Mouse (Mus musculus) kidney, postnatal 10 days (tissue): ENCODE measurements around the gene Gmds.
A peak's percentile ranks its signal among the peaks of the same experiment; 100 is the strongest.

Source experiments
- DNase-seq: peaks from one replicate; pipeline ENCODE4 v3.0.0; 2021; ENCODE audit warnings: mixed read lengths

The Gmds gene

GRCm38 (mm10) chr13:32145179-32145578 is 193.4 kb downstream of the Gmds start:
- no peak for DNase-seq

DNA sequence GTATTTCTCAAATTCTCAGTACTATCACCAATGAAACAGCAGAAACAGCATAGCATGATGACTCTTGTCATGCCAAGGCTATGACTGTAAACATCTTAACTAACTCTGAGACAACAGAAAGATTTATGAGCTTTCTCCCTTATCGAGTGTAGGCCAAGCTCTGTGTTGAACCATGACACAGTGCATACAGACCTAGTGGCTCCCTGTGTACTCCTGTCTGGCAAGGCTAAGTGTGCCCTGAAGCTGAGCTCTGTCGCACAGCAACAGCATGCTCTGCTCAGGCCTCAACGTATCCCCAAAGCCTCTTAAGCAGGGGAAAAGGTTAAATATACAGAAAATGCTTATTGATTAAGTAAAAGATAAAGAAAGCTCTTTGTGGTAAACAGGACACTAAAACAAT is 194.9 kb downstream of the Gmds start:
- no peak for DNase-seq

DNA sequence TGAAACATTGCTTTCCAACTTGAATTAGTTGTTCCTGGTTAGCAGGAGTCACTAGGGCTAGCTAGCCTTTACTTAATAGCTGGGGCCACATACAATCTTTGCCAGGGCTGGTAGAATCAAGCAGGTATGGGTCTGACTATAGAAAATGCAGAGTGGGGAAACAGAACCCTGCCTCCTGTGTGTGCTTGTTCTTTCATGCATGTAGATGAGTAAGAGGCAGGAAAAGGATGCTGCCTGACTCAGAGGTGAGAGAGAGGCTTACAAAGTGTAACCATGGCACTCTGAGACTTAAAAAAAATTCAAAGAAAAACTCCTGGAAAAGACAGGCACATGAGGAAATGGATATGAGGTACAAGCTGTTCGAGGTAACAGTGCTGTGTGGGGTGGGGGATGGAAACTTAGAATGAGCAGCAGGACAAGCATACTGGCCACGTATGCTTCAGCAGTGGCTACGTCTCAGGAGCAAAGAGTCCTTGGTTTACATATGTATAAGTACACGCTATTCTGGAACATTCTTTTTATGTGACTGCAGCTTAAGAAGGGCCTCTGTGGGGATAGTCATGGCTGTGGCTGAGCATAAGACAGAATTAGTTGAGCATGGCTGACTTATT is 203.8 kb downstream of the Gmds start:
- DNase-seq, result no peak

DNA sequence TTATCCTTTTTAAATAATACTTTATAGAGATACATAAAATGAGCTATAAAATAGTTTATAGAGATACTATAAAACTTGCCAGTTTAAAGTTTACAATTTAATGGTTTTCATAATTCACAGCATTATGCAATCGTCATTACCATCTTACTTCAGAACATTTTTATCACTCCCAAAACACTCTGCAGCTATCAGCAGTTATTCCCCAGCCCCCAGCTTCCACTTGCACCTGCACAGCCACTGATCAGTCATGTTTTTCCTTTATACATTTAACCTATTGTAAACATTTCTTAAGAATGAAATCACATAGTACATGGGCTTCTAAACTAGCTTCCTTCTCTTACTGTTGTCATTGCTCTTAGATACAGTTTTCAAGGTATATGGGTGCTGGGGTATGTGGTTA is 208.6 kb downstream of the Gmds start:
- no peak for DNase-seq

- no peak for DNase-seq
Measured at GRCm38 (mm10) chr13:32118386-32118785, 220.2 kb downstream of the Gmds start.

- DNase-seq, result no peak
Measured at GRCm38 (mm10) chr13:32115468-32115867, 223.1 kb downstream of the Gmds start.

- no peak for DNase-seq
Measured at GRCm38 (mm10) chr13:32113875-32114274, 224.7 kb downstream of the Gmds start.

DNA sequence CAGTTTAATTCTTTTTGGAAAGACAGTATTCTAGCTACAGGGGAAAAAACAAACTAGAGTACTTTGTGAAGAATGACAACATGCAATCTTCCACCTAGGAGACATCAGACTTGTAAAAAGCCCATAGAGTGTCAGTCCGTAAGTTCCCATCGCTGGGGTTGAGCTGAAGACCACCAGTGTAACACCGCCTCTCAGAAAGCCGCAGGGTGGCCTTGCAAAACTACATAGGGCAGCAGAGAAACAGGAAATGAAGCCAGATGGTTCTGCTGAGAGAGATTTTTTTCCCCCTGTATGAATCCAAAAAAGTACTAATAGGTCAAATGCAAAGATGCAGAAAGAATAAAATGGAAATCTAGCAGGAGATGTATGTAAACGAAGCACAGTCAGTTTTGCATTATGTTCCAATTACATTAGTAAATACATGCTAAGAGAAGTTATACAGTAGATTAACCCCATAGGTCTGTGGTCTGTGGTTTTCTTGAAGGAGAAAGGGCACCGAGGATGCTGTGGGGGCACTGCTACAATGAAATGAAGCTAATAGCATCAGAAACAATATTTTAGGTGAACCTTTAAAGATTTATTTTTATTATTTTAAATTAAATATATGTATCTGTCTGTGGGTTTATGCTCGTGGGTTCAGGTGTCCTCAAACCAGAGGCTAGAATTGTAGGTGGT is 250.1 kb downstream of the Gmds start:
- DNase-seq, result no peak

GRCm38 (mm10) chr13:32080520-32081249 is 257.9 kb downstream of the Gmds start:
- DNase-seq, result peak; percentile 9

- no peak for DNase-seq
Measured at GRCm38 (mm10) chr13:32073630-32074029, 264.9 kb downstream of the Gmds start.

DNA sequence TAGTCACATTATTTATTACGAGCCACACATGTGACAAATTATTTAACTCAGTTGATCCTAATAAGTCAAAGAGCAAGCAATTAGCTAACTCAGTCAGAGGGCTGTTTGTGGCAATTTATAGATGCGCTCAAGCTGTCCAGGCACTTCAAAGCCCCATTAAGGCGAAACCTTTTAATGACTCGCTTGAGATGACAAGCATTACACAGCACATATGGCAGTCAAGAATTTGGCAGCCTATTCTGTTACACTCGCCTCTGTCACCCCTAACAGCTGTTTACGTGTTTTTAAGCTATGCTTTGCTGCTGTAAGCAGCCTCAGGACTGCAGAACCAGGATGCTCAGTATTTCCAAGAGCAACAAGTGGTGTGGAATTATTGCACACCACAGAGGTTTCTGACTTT is 283.2 kb downstream of the Gmds start:
- DNase-seq, result peak; percentile 70

DNA sequence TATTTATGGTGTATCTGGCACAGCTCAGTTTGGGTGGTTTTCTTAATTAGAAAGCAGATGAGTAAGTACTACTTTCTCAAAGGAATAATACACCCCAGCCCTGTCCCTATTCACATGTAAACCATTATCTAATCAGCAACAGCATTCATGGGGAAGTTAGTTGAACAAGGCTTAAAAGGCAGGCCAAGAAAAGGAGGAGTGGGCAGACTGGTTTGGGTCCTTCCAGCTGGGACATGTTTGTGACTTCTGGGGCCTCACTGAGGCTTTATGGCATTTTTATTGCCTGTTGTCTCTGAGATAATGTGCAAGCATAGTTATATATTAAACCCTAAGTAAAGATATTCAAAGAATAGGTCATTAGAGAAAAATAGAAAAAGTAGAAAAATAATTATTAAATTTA is 285.0 kb downstream of the Gmds start:
- DNase-seq, result peak; percentile 9

- no peak for DNase-seq
Measured at GRCm38 (mm10) chr13:32047980-32048959, 290.3 kb downstream of the Gmds start.

- DNase-seq, result no peak
Measured at GRCm38 (mm10) chr13:32046961-32047360, 291.6 kb downstream of the Gmds start.

GRCm38 (mm10) chr13:32042748-32043147 is 295.8 kb downstream of the Gmds start:
- DNase-seq, result no peak

DNA sequence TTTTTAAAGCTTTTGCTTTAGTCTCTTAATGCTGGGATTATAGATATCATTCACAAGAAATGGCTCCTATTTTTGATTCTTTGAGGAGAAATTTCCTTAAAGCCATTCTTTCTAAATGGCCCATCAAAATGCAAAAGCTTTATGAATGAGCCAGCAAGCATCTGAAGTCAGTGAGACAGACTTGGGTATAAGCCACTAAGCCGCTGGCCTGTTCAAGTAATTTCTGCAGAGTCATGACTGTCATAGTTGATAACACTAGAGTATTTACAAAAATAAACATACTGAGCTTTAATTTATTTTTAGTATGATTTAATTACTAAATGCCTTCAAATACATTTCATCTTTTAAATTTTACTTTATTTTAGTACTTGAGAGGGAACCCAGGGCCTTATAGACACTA is 297.7 kb downstream of the Gmds start:
- no peak for DNase-seq

DNA sequence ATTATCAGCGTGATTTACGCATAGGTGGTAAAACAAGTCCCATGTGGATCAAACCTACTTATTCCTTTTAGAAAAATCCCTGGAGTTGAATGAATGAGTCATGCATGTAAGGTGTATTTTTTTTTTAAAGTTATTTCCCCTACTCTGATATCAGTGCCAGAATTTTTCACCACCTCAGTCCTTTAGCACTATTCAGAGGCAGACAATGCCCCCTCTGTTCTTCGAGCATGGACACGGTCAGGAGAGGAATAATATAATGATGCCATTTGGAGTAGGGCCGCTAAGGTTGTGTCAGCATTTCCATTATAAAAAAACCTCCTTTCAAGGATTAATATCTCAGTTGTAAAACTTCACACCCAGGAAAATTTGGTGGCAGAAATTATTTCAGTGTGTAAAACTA is 301.6 kb downstream of the Gmds start:
- no peak for DNase-seq

DNA sequence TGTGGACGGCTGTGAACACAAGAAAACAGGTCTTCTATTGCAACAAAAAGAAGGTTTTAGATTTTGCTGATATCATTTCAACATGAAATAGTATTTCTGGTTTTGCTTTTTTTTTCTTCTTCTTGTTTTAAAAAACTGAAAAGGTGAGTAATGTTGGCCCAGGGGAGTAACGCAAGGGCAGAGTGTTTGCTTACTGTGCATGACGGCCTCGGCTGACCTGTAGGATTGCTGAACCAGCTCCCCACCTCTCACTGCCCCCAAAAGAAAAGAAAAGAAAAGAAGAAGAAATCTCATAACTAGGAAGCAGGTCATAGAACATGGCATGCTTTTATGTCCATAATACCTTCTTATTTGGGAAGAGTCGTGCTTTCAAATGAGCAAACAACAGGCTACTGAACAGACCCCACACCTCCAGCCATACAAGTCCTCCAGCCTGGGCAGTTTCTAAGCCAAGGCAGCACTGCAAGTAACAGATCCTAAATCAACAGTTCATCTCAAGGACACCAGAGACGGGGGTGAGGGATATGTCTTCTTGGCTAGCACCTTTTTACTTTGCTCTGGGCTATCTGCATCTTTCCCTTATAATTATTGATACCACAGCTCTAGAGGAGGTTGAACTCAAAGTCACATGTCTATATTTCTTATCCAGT is 303.6 kb downstream of the Gmds start:
- DNase-seq, result no peak

DNA sequence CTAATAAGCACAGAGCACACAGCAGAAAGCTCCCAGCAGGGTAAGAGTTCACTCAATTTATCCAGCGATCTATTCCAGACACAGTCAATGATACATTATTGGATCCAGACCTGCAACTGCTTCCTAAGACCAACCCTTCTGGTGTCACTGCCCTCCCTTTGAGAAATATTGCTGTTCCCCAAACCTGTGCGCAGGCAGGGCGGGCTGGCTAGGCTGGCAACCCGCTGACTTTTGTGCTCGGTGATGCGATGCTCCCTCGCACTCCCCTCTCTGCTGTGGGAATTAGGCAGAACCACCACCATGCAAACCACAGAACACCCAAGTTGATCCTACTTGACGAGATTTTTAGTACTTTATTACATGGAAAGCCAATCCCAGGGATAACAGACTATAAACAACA is 304.4 kb downstream of the Gmds start:
- DNase-seq, result no peak

GRCm38 (mm10) chr13:32026226-32026975 is 312.1 kb downstream of the Gmds start:
- DNase-seq, result no peak

- no peak for DNase-seq
Measured at GRCm38 (mm10) chr13:32024822-32025221, 313.7 kb downstream of the Gmds start.
